24 mouse cellular contexts compared by ENCODE assay signal in genomic region chr13:7313474-7313873, GRCm38 (mm10).
DNase-seq lines count a peak whose midpoint lies in the region; ATAC-seq and TF ChIP-seq lines count a peak whose summit lies in the region.
"Had no signal": no experiment of that assay in that cellular context is flagged by ENCODE, and none has a peak within 500 bp of the region (broad histone marks: within the 10 kb centered on the region; RNA-seq: fewer than 3 reads in every experiment).

No protein-coding gene starts in this region.

- DNase-seq in kidney, adult 2 months: peak; percentile 47
- no peak for DNase-seq in kidney, postnatal 4 days
- peak; percentile 3 for DNase-seq in kidney, postnatal 14 days
- no peak for DNase-seq in kidney, adult 8-10 months
- DNase-seq in liver, postnatal 0 days: no peak
- DNase-seq: adrenal gland, adult 8-10 months; adrenal gland, postnatal 14 days; adrenal gland, postnatal 36 days; B cell, adult 2 months; cerebellum, adult 11-12 months; cerebellum, adult 2 months; cerebellum, adult 9-10 months; cerebellum, postnatal 10 days; cerebellum, postnatal 25 days had no signal

- no peaks in the 10 kb centered on the region for H3K4me1 ChIP-seq in kidney, adult 2 months (ENCODE audit: control insufficient read depth, insufficient read depth, low read length)
- H3K4me1 ChIP-seq in liver, postnatal 0 days (ENCODE audit: insufficient read depth): no peaks in the 10 kb centered on the region
- H3K4me1 ChIP-seq in liver, embryonic 12.5 days: no peaks in the 10 kb centered on the region
- H3K4me1 ChIP-seq: embryonic facial prominence, embryonic 10.5 days; embryonic facial prominence, embryonic 12.5 days; forebrain, embryonic 13.5 days; forebrain, embryonic 15.5 days had no signal

- H3K27ac ChIP-seq in kidney, adult 2 months (ENCODE audit: insufficient read depth, low read depth, low read length): no peak overlapping the region
- H3K27ac ChIP-seq in liver, postnatal 0 days (ENCODE audit: low read depth): no peak overlapping the region
- H3K27ac ChIP-seq in liver, embryonic 12.5 days: no peak overlapping the region
- H3K27ac ChIP-seq: embryonic facial prominence, embryonic 10.5 days; embryonic facial prominence, embryonic 12.5 days; forebrain, embryonic 13.5 days; forebrain, embryonic 15.5 days had no signal

- no peaks in the 10 kb centered on the region for H3K36me3 ChIP-seq in kidney, adult 2 months (ENCODE audit: control insufficient read depth, insufficient read depth, low read length)
- no peaks in the 10 kb centered on the region for H3K36me3 ChIP-seq in liver, postnatal 0 days (replicated peaks; ENCODE audit: insufficient read depth, low read length)
- H3K36me3 ChIP-seq in liver, embryonic 12.5 days: no peaks in the 10 kb centered on the region
- H3K36me3 ChIP-seq: embryonic facial prominence, embryonic 10.5 days; embryonic facial prominence, embryonic 12.5 days; forebrain, embryonic 15.5 days; G1E had no signal

- TF ChIP-seq POLR2A in kidney, adult 2 months (IDR thresholded peaks at IDR 0.05; ENCODE audit: low read depth, low read length): no peak

- TF ChIP-seq CTCF in kidney, adult 2 months (conservative IDR thresholded peaks at IDR 0.05; ENCODE audit: insufficient read depth, insufficient read length, low read depth, low read length): no peak
- TF ChIP-seq CTCF in liver, postnatal 0 days (IDR thresholded peaks at IDR 0.05; ENCODE audit: low read depth): no peak

- no peak overlapping the region for H3K4me3 ChIP-seq in kidney, adult 2 months (ENCODE audit: insufficient read depth, low read depth, low read length)
- no peak overlapping the region for H3K4me3 ChIP-seq in liver, postnatal 0 days (ENCODE audit: low read depth, low read length)
- no peak overlapping the region for H3K4me3 ChIP-seq in liver, embryonic 12.5 days
- H3K4me3 ChIP-seq: embryonic facial prominence, embryonic 10.5 days; embryonic facial prominence, embryonic 12.5 days; forebrain, embryonic 13.5 days; forebrain, embryonic 15.5 days had no signal

- H3K9ac ChIP-seq in liver, postnatal 0 days (replicated peaks): no peak overlapping the region
- no peak overlapping the region for H3K9ac ChIP-seq in liver, embryonic 12.5 days
- H3K9ac ChIP-seq: embryonic facial prominence, embryonic 12.5 days; forebrain, embryonic 13.5 days; forebrain, embryonic 15.5 days had no signal

- H3K27me3 ChIP-seq in kidney, adult 2 months (replicated peaks; ENCODE audit: control insufficient read depth, insufficient read depth, low read length): no peaks in the 10 kb centered on the region
- no peaks in the 10 kb centered on the region for H3K27me3 ChIP-seq in liver, postnatal 0 days (ENCODE audit: insufficient read depth, low read length)
- no peaks in the 10 kb centered on the region for H3K27me3 ChIP-seq in liver, embryonic 12.5 days (replicated peaks)
- H3K27me3 ChIP-seq: CH12.LX; embryonic facial prominence, embryonic 12.5 days; forebrain, embryonic 13.5 days; forebrain, embryonic 15.5 days; Patski had no signal

- WGBS in kidney, adult 2 months: 54% methylated on average over 1 of the region's 1 CpGs
- 76% methylated on average over 1 of the region's 1 CpGs for WGBS in liver, postnatal 0 days (ENCODE audit: insufficient replicate concordance)
- 54% methylated on average over 1 of the region's 1 CpGs for WGBS in liver, embryonic 12.5 days (ENCODE audit: insufficient replicate concordance)

- H3K4me2 ChIP-seq in liver, postnatal 0 days (ENCODE audit: low read depth, low read length): no peak overlapping the region
- no peak overlapping the region for H3K4me2 ChIP-seq in liver, embryonic 12.5 days
- H3K4me2 ChIP-seq: embryonic facial prominence, embryonic 12.5 days; forebrain, embryonic 13.5 days; forebrain, embryonic 15.5 days had no signal

- H3K9me3 ChIP-seq in liver, postnatal 0 days (ENCODE audit: low read length): no peaks in the 10 kb centered on the region
- H3K9me3 ChIP-seq in liver, embryonic 12.5 days (replicated peaks): no peaks in the 10 kb centered on the region
- H3K9me3 ChIP-seq: embryonic facial prominence, embryonic 10.5 days; embryonic facial prominence, embryonic 12.5 days; forebrain, embryonic 13.5 days; forebrain, embryonic 15.5 days; G1E had no signal

- TF ChIP-seq EP300 in liver, postnatal 0 days (IDR thresholded peaks at IDR 0.05; ENCODE audit: low read depth): no peak

- ATAC-seq in liver, postnatal 0 days: peak; percentile 72
- no peak for ATAC-seq in liver, embryonic 12.5 days
- ATAC-seq: activated CD4-positive, CD25-positive, alpha-beta regulatory T cell, adult 4 months; CD4-positive, CD25-positive, alpha-beta regulatory T cell, adult 4 months; forebrain, embryonic 13.5 days; forebrain, embryonic 15.5 days; Patski had no signal

Comparison
In these comparisons a context has a peak if more than half of its experiments do, and no peak if none do; other contexts are left out.
1. DNase-seq: peak in kidney, adult 2 months (single experiment) and kidney, postnatal 14 days (single experiment); none in kidney, postnatal 4 days (0 of 2), kidney, adult 8-10 months (0 of 2) and liver, postnatal 0 days (single experiment).